In the genomic region with DNA sequence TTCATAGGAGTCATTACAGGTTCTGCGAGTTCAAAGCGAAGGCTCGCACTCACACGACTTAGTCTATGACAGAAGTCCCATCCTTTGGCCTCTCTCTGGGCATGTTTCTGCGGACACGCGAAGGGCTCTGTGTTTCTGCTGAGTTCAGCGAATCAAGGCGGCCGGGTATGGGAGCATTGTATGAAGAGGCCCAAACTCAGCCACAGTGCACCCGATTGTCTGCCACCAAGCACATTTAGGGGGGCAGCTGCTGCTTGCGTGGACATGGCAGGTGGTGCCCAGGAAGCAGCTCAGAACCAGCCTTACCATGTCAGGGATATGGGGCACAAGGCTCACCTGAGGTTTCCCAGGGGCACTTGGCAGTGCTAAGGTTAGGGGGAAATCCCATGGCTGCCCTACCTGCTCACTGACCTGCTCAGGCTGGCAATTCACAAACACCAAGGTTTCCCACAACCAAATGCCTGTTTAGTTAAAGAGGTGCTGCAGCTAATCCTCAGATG, we compare ENCODE assay signal across 33 mouse cellular contexts. TPM values are rescaled to one million over a fixed set of nuclear protein-coding genes. Genes with fewer than 3 reads are reported as not detected.
DNase-seq lines count a peak whose midpoint lies in the region; ATAC-seq and TF ChIP-seq lines count a peak whose summit lies in the region.
"Had no signal": no experiment of that assay in that cellular context is flagged by ENCODE, and none has a peak within 500 bp of the region (broad histone marks: within the 10 kb centered on the region; RNA-seq: fewer than 3 reads in every experiment).

No protein-coding gene starts in this region.

- peak; percentile 4 for ATAC-seq in forebrain, embryonic 11.5 days (replicated peaks; ENCODE audit: low FRiP score)
- no peak for ATAC-seq in forebrain, embryonic 15.5 days (replicated peaks)
- no peak for ATAC-seq in heart, embryonic 13.5 days (ENCODE audit: extremely low read depth, insufficient number of reproducible peaks, low FRiP score, low TSS enrichment)
- ATAC-seq in liver, embryonic 15.5 days (ENCODE audit: insufficient read depth) = no peak
- ATAC-seq: forebrain, embryonic 16.5 days; inflammation-experienced regulatory T-cells, adult 6 months; lung, postnatal 0 days had no signal

- no peaks in the 10 kb centered on the region for H3K4me1 ChIP-seq in forebrain, embryonic 11.5 days (replicated peaks; ENCODE audit: control insufficient read depth, insufficient read depth, low read length)
- no peaks in the 10 kb centered on the region for H3K4me1 ChIP-seq in forebrain, embryonic 15.5 days
- H3K4me1 ChIP-seq in heart, embryonic 13.5 days = no peaks in the 10 kb centered on the region
- H3K4me1 ChIP-seq in heart, adult 2 months (ENCODE audit: control insufficient read depth, insufficient read depth, low read length) = no peaks in the 10 kb centered on the region
- no peaks in the 10 kb centered on the region; a peak in 1 of 4 replicates for H3K4me1 ChIP-seq in ES-E14 (ENCODE audit: control insufficient read depth in 2 of 2, insufficient read depth in 2 of 2, low read length in 2 of 2, poor library complexity in 1 of 2)
- H3K4me1 ChIP-seq in liver, embryonic 15.5 days (replicated peaks) = peaks cover 65% of the 10 kb centered on the region
- H3K4me1 ChIP-seq: embryonic facial prominence, embryonic 15.5 days; heart, embryonic 15.5 days; limb, embryonic 12.5 days; midbrain, embryonic 12.5 days; neural tube, embryonic 13.5 days had no signal

- H3K79me2 ChIP-seq in heart, adult 2 months (replicated peaks; ENCODE audit: control insufficient read depth, insufficient read depth, low read length) = no peaks in the 10 kb centered on the region

- H3K27ac ChIP-seq in forebrain, embryonic 11.5 days (ENCODE audit: low read depth, low read length) = no peak overlapping the region
- no peak overlapping the region for H3K27ac ChIP-seq in forebrain, embryonic 15.5 days (replicated peaks)
- H3K27ac ChIP-seq in heart, embryonic 13.5 days (replicated peaks) = peak overlapping the region; percentile 68
- H3K27ac ChIP-seq in heart, adult 2 months = no peak overlapping the region
- no peak overlapping the region for H3K27ac ChIP-seq in ES-E14 (ENCODE audit: insufficient read depth, low read depth, low read length, poor library complexity, severe bottlenecking)
- H3K27ac ChIP-seq in liver, embryonic 15.5 days (replicated peaks) = 0 out of 2 replicates have a peak overlapping the region, but pooled peaks have one; percentile 5
- H3K27ac ChIP-seq: embryonic facial prominence, embryonic 15.5 days; heart, embryonic 15.5 days; hindbrain, embryonic 14.5 days; limb, embryonic 12.5 days; midbrain, embryonic 12.5 days; neural tube, embryonic 13.5 days had no signal

- no peak overlapping the region for H3K4me2 ChIP-seq in forebrain, embryonic 11.5 days (ENCODE audit: low read depth, low read length, severe bottlenecking)
- no peak overlapping the region for H3K4me2 ChIP-seq in forebrain, embryonic 15.5 days (replicated peaks)
- peak overlapping the region; percentile 51 for H3K4me2 ChIP-seq in heart, embryonic 13.5 days
- no peak overlapping the region for H3K4me2 ChIP-seq in liver, embryonic 15.5 days
- H3K4me2 ChIP-seq: embryonic facial prominence, embryonic 15.5 days; heart, embryonic 15.5 days; hindbrain, embryonic 14.5 days; limb, embryonic 12.5 days; midbrain, embryonic 12.5 days; neural tube, embryonic 13.5 days had no signal

- H3K4me3 ChIP-seq in forebrain, embryonic 11.5 days (ENCODE audit: low read depth, low read length) = no peak overlapping the region
- no peak overlapping the region for H3K4me3 ChIP-seq in forebrain, embryonic 15.5 days
- H3K4me3 ChIP-seq in heart, embryonic 13.5 days = peak overlapping the region; percentile 20
- H3K4me3 ChIP-seq in heart, adult 2 months = no peak overlapping the region
- H3K4me3 ChIP-seq in ES-E14 (ENCODE audit: insufficient read depth in 1 of 2, low read depth in 1 of 2, low read length in 2 of 2, poor library complexity in 1 of 2, severe bottlenecking in 1 of 2) = no peak overlapping the region
- no peak overlapping the region for H3K4me3 ChIP-seq in liver, embryonic 15.5 days (replicated peaks)
- H3K4me3 ChIP-seq: embryonic facial prominence, embryonic 15.5 days; heart, embryonic 15.5 days; limb, embryonic 12.5 days; megakaryocyte, embryonic 14.5 days; midbrain, embryonic 12.5 days; neural tube, embryonic 13.5 days had no signal

- in situ Hi-C loops in ES-E14 (cut with MboI; ENCODE audit: low sequenced_read_pairs in 2 of 2, unreplicated experiment in 2 of 2) = no loop called here

- H3K36me3 ChIP-seq in forebrain, embryonic 11.5 days (ENCODE audit: control insufficient read depth, insufficient read depth, low read length) = no peaks in the 10 kb centered on the region
- H3K36me3 ChIP-seq in forebrain, embryonic 15.5 days = no peaks in the 10 kb centered on the region
- no peaks in the 10 kb centered on the region for H3K36me3 ChIP-seq in heart, embryonic 13.5 days
- no peaks in the 10 kb centered on the region for H3K36me3 ChIP-seq in heart, adult 2 months (ENCODE audit: control insufficient read depth, insufficient read depth, low read length)
- H3K36me3 ChIP-seq in ES-E14 (ENCODE audit: control insufficient read depth, insufficient read depth, low read length, poor library complexity, severe bottlenecking) = no peaks in the 10 kb centered on the region
- no peaks in the 10 kb centered on the region for H3K36me3 ChIP-seq in liver, embryonic 15.5 days (replicated peaks)
- H3K36me3 ChIP-seq: embryonic facial prominence, embryonic 15.5 days; heart, embryonic 15.5 days; limb, embryonic 12.5 days; midbrain, embryonic 12.5 days; neural tube, embryonic 13.5 days had no signal

- H3K9me3 ChIP-seq in forebrain, embryonic 11.5 days (ENCODE audit: control insufficient read depth, low read length) = no peaks in the 10 kb centered on the region
- no peaks in the 10 kb centered on the region for H3K9me3 ChIP-seq in forebrain, embryonic 15.5 days
- no peaks in the 10 kb centered on the region for H3K9me3 ChIP-seq in heart, embryonic 13.5 days
- H3K9me3 ChIP-seq in ES-E14 (ENCODE audit: control insufficient read depth, insufficient read depth, low read depth, low read length) = no peaks in the 10 kb centered on the region
- H3K9me3 ChIP-seq in liver, embryonic 15.5 days (replicated peaks) = no peaks in the 10 kb centered on the region
- H3K9me3 ChIP-seq: embryonic facial prominence, embryonic 15.5 days; heart, embryonic 15.5 days; limb, embryonic 12.5 days; midbrain, embryonic 12.5 days; neural tube, embryonic 13.5 days had no signal

- H3K9ac ChIP-seq in forebrain, embryonic 11.5 days (ENCODE audit: low read length) = no peak overlapping the region
- H3K9ac ChIP-seq in forebrain, embryonic 15.5 days (replicated peaks) = no peak overlapping the region
- H3K9ac ChIP-seq in heart, embryonic 13.5 days = peak overlapping the region; percentile 28; the same call in 1 of the 2 replicates
- H3K9ac ChIP-seq in heart, adult 2 months (ENCODE audit: low read depth, low read length) = no peak overlapping the region
- no peak overlapping the region for H3K9ac ChIP-seq in ES-E14 (ENCODE audit: insufficient read depth, low read depth, low read length, poor library complexity, severe bottlenecking)
- H3K9ac ChIP-seq in liver, embryonic 15.5 days = 0 out of 2 replicates have a peak overlapping the region, but pooled peaks have one; percentile 25
- H3K9ac ChIP-seq: embryonic facial prominence, embryonic 15.5 days; heart, embryonic 15.5 days; hindbrain, embryonic 14.5 days; limb, embryonic 12.5 days; midbrain, embryonic 12.5 days; neural tube, embryonic 13.5 days had no signal

- no peak for TF ChIP-seq POLR2A in heart, adult 2 months (IDR thresholded peaks at IDR 0.05; ENCODE audit: insufficient read depth, low read depth, low read length)

- no peak for TF ChIP-seq CTCF in heart, adult 2 months (IDR thresholded peaks at IDR 0.05)

- WGBS in forebrain, embryonic 11.5 days = 81% methylated on average over 12 of the region's 12 CpGs
- WGBS in forebrain, embryonic 15.5 days = 85% methylated on average over 12 of the region's 12 CpGs
- 63% methylated on average over 12 of the region's 12 CpGs for WGBS in heart, embryonic 13.5 days
- WGBS in heart, adult 2 months = 77% methylated on average over 12 of the region's 12 CpGs
- WGBS in liver, embryonic 15.5 days (ENCODE audit: insufficient replicate concordance) = 77% methylated on average over 12 of the region's 12 CpGs

- DNase-seq in forebrain, embryonic 11.5 days (ENCODE audit: low spot score) = peak; percentile 66
- no peak for DNase-seq in heart, adult 2 months
- DNase-seq in ES-E14 (ENCODE audit: low read depth, low spot score) = no peak
- no peak for DNase-seq in spleen, postnatal 4 days (ENCODE audit: low spot score in 2 of 2)
- DNase-seq: adrenal gland, postnatal 14 days; cerebellum, adult 11 months; cerebellum, adult 9-10 months; kidney, adult 11 months; kidney, postnatal 14 days; layer of hippocampus, adult 9-11 months; lung, adult 18-20 months; lung, postnatal 4 days; right cerebral cortex, postnatal 4 days; thymus, adult 2 months; thymus, postnatal 36 days had no signal

- no peaks in the 10 kb centered on the region for H3K27me3 ChIP-seq in forebrain, embryonic 11.5 days (ENCODE audit: control insufficient read depth, insufficient read depth, low read length)
- no peaks in the 10 kb centered on the region for H3K27me3 ChIP-seq in forebrain, embryonic 15.5 days
- H3K27me3 ChIP-seq in heart, embryonic 13.5 days (replicated peaks) = peaks cover 74% of the 10 kb centered on the region
- peaks cover 6% of the 10 kb centered on the region for H3K27me3 ChIP-seq in heart, adult 2 months (ENCODE audit: control insufficient read depth, insufficient read depth, low read length)
- H3K27me3 ChIP-seq in liver, embryonic 15.5 days = peaks cover 35% of the 10 kb centered on the region

- TF ChIP-seq EP300 in heart, adult 2 months (IDR thresholded peaks at IDR 0.05; ENCODE audit: insufficient read depth, low read depth, low read length) = no peak

- intact Hi-C loops in heart, adult 2 months (cut with DNase I) = no loop called here

RNA-seq across cellular contexts. Expression of a gene that starts 2.3 kb away (rescaled TPM):
- polyA plus RNA-seq in forebrain, embryonic 11.5 days (2014; fragmentation: Nextera tagmentation; extraction: Ambion mirVana) = 3,449 and 3,516 TPM in 2 replicates
- polyA plus RNA-seq in forebrain, embryonic 15.5 days (2015; fragmentation: Nextera tagmentation; extraction: Ambion mirVana) = 24.0 and 37.2 TPM in 2 replicates
- 2,385 and 4,851 TPM in 2 replicates for polyA plus RNA-seq in heart, embryonic 13.5 days (2015; fragmentation: Nextera tagmentation; extraction: Ambion mirVana)
- total RNA-seq in heart, adult 2 months (2021) = not detected
- not detected in 2 replicates for polyA plus RNA-seq in heart, adult 2 months (2012; rRNA removed)
- not detected in 2 replicates for total RNA-seq in ES-E14 (2012; rRNA removed)
- polyA plus RNA-seq in liver, embryonic 15.5 days (2015; fragmentation: Nextera tagmentation; extraction: Ambion mirVana) = 72.6 and 109 TPM in 2 replicates
- total RNA-seq: adrenal gland, postnatal 14 days; common myeloid progenitor, adult 5-6 weeks; gastrocnemius, adult 8-10 months; gastrocnemius, postnatal 4 days; heart, postnatal 25 days; left cerebral cortex, postnatal 10 days had no signal
- polyA plus RNA-seq: inflammation-experienced regulatory T-cells, adult 6 months had no signal

RNA-seq across cellular contexts. Expression of a gene that starts 4.8 kb away (rescaled TPM):
- polyA plus RNA-seq in forebrain, embryonic 11.5 days (2014; fragmentation: Nextera tagmentation; extraction: Ambion mirVana) = 3,025 and 3,069 TPM in 2 replicates
- 2,103 and 2,256 TPM in 2 replicates for polyA plus RNA-seq in forebrain, embryonic 15.5 days (2015; fragmentation: Nextera tagmentation; extraction: Ambion mirVana)
- polyA plus RNA-seq in heart, embryonic 13.5 days (2015; fragmentation: Nextera tagmentation; extraction: Ambion mirVana) = 17,648 and 28,254 TPM in 2 replicates
- over 10,000 TPM in 1 of 2 experiments, 1,000 to 10,000 TPM in 1; 5,353 to 37,215 TPM for total RNA-seq in heart, adult 2 months (2021)
- 3,162 and 34,446 TPM in 2 replicates for polyA plus RNA-seq in heart, adult 2 months (2012; rRNA removed)
- not detected in 2 replicates for total RNA-seq in ES-E14 (2012; rRNA removed)
- 74,460 and 76,487 TPM in 2 replicates for polyA plus RNA-seq in liver, embryonic 15.5 days (2015; fragmentation: Nextera tagmentation; extraction: Ambion mirVana)

RNA-seq across cellular contexts. Expression of a gene that starts 8.3 kb away (rescaled TPM):
- polyA plus RNA-seq in forebrain, embryonic 11.5 days (2014; fragmentation: Nextera tagmentation; extraction: Ambion mirVana) = 5.8 and 6.3 TPM in 2 replicates
- 1.6 and 2.5 TPM in 2 replicates for polyA plus RNA-seq in forebrain, embryonic 15.5 days (2015; fragmentation: Nextera tagmentation; extraction: Ambion mirVana)
- 9.6 and 10.0 TPM in 2 replicates for polyA plus RNA-seq in heart, embryonic 13.5 days (2015; fragmentation: Nextera tagmentation; extraction: Ambion mirVana)
- 1 to 10 TPM in 1 of 2 experiments, under 1 TPM in 1; 0.70 to 2.4 TPM for total RNA-seq in heart, adult 2 months (2021)
- 1.5 and 3.8 TPM in 2 replicates for polyA plus RNA-seq in heart, adult 2 months (2012; rRNA removed)
- 0.80 TPM in 1 of 2 replicates, not detected in the other for total RNA-seq in ES-E14 (2012; rRNA removed)
- 139 and 151 TPM in 2 replicates for polyA plus RNA-seq in liver, embryonic 15.5 days (2015; fragmentation: Nextera tagmentation; extraction: Ambion mirVana)
- total RNA-seq: common myeloid progenitor, adult 5-6 weeks; gastrocnemius, adult 8-10 months; gastrocnemius, postnatal 4 days had no signal
- polyA plus RNA-seq: inflammation-experienced regulatory T-cells, adult 6 months had no signal

RNA-seq across cellular contexts. Expression of a gene that starts 11.0 kb away (rescaled TPM):
- polyA plus RNA-seq in forebrain, embryonic 11.5 days (2014; fragmentation: Nextera tagmentation; extraction: Ambion mirVana) = 41.6 and 44.5 TPM in 2 replicates
- 50.9 and 51.4 TPM in 2 replicates for polyA plus RNA-seq in forebrain, embryonic 15.5 days (2015; fragmentation: Nextera tagmentation; extraction: Ambion mirVana)
- polyA plus RNA-seq in heart, embryonic 13.5 days (2015; fragmentation: Nextera tagmentation; extraction: Ambion mirVana) = 33.4 and 34.9 TPM in 2 replicates
- 10 to 100 TPM; 27.1 to 27.2 TPM for total RNA-seq in heart, adult 2 months (2021)
- 59.5 and 79.9 TPM in 2 replicates for polyA plus RNA-seq in heart, adult 2 months (2012; rRNA removed)
- total RNA-seq in ES-E14 (2012; rRNA removed) = 47.2 and 67.0 TPM in 2 replicates
- 28.1 and 31.9 TPM in 2 replicates for polyA plus RNA-seq in liver, embryonic 15.5 days (2015; fragmentation: Nextera tagmentation; extraction: Ambion mirVana)

RNA-seq across cellular contexts. Expression of a gene that starts 17.8 kb away (rescaled TPM):
- polyA plus RNA-seq in forebrain, embryonic 11.5 days (2014; fragmentation: Nextera tagmentation; extraction: Ambion mirVana) = 5,773 and 5,896 TPM in 2 replicates
- polyA plus RNA-seq in forebrain, embryonic 15.5 days (2015; fragmentation: Nextera tagmentation; extraction: Ambion mirVana) = 5,603 and 5,963 TPM in 2 replicates
- polyA plus RNA-seq in heart, embryonic 13.5 days (2015; fragmentation: Nextera tagmentation; extraction: Ambion mirVana) = 42,363 and 67,294 TPM in 2 replicates
- total RNA-seq in heart, adult 2 months (2021) = over 10,000 TPM in 1 of 2 experiments, 1,000 to 10,000 TPM in 1; 4,976 to 34,253 TPM
- 9,938 and 81,467 TPM in 2 replicates for polyA plus RNA-seq in heart, adult 2 months (2012; rRNA removed)
- total RNA-seq in ES-E14 (2012; rRNA removed) = 1.1 TPM in 1 of 2 replicates, not detected in the other
- 175,652 and 176,876 TPM in 2 replicates for polyA plus RNA-seq in liver, embryonic 15.5 days (2015; fragmentation: Nextera tagmentation; extraction: Ambion mirVana)

Comparison
In these comparisons a context has a peak if more than half of its experiments do, and no peak if none do; other contexts are left out.
1. H3K27ac ChIP-seq: peak in heart, embryonic 13.5 days (single experiment) and liver, embryonic 15.5 days (single experiment); none in forebrain, embryonic 11.5 days (single experiment), forebrain, embryonic 15.5 days (single experiment), heart, adult 2 months (single experiment) and ES-E14 (single experiment).
2. H3K9ac ChIP-seq: peak in heart, embryonic 13.5 days (single experiment) and liver, embryonic 15.5 days (single experiment); none in forebrain, embryonic 11.5 days (single experiment), forebrain, embryonic 15.5 days (single experiment), heart, adult 2 months (single experiment) and ES-E14 (single experiment).
3. RNA of a gene that starts 2.3 kb away (polyA plus RNA-seq): 2,385 to 4,851 TPM in heart, embryonic 13.5 days and 3,449 to 3,516 TPM in forebrain, embryonic 11.5 days; 72.6 to 109 TPM in liver, embryonic 15.5 days, 24.0 to 37.2 TPM in forebrain, embryonic 15.5 days and not detected in heart, adult 2 months; every median in the first group is over 10 times any median in the second.
4. RNA of a gene that starts 8.3 kb away (polyA plus RNA-seq): 139 to 151 TPM in liver, embryonic 15.5 days; 9.6 to 10.0 TPM in heart, embryonic 13.5 days, 5.8 to 6.3 TPM in forebrain, embryonic 11.5 days, 1.5 to 3.8 TPM in heart, adult 2 months and 1.6 to 2.5 TPM in forebrain, embryonic 15.5 days; every median in the first group is over 10 times any median in the second.